Mouse (Mus musculus) E14TG2a.4 (cell line): Measurements from ENCODE around the gene Mrpl37.

Experiments
- CTCF ChIP-seq: conservative IDR thresholded peaks from 2 replicates; pipeline ENCODE4 v1.5.1; 2014; ENCODE audit warnings: low read length
- NANOG ChIP-seq: IDR thresholded peaks from 2 replicates; pipeline ENCODE4 v1.6.1; 2014; ENCODE audit warnings: borderline replicate concordance, low read length, mixed read lengths
- POU5F1 ChIP-seq: IDR thresholded peaks from 2 replicates; pipeline ENCODE4 v1.6.1; 2014; ENCODE audit warnings: low read length, borderline replicate concordance

DNA sequence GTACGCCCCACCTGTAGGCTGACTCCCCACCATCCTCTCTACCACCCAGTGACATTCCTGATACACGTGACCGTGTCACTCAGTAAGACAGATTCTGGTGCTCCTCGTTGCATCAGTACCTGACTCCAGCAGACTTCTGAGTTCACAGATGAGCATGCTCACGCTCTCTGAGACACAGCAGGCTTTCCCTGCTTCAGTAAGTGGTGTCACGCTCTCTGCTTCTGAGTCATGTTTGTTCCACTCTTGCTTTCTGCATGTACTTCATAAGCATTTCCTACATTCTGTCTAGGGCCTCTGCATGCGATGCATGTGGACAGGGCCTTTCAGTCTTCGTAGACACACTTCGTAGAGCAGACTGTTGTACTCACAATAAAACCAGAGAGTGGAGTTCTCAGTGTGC is 5.7 kb upstream of the Mrpl37 start:
- TF ChIP-seq CTCF (no peak), NANOG (no peak), POU5F1 (no peak)
